Mouse (Mus musculus): Measurements from ENCODE around the gene Pam16.

DNA sequence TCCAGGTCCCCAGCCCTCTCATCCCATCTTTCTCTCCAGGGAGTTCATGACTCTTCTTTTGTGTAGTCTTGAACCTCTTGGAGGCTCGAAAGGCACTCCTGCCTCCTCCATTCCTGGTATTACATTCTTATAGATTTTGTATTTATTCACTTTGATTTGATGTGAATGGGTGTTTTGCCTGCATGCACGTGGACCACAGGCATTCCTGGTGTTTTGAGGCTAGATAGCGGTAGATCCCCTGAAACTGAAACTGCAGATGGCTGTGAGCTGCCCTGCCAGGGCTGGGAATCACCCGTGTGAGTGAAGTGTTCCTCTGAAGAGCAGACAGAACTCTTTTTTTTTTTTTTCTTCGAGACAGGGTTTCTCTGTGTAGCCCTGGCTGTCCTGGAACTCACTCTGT lies 40.4 kb downstream of the Pam16 start:
- TF ChIP-seq POLR2A (IDR thresholded peaks at IDR 0.05; ENCODE audit: insufficient read depth, low read length) = no peak
- no peak for TF ChIP-seq CTCF (IDR thresholded peaks at IDR 0.05; ENCODE audit: low read depth, low read length)
- TF ChIP-seq EP300 (IDR thresholded peaks at IDR 0.05; ENCODE audit: insufficient read depth, low read depth, low read length) = no peak
